Mouse (Mus musculus) heart, adult 2 months (tissue): ENCODE measurements at regions not wholly inside any gene's neighbourhood (a gene's known extent, or its start where the extent isn't known, plus 50 kb on each side); places are given as distances from the start of the nearest gene placed in this dataset.

ENCODE experiments used
- CTCF ChIP-seq: fragments of 200-600 bp; IDR thresholded peaks from 2 replicates; pipeline ENCODE4 v1.8.1; 2022; ENCODE audit warnings: antibody characterized with exemption, mild to moderate bottlenecking, moderate library complexity
- POLR2A ChIP-seq: fragments of 200-500 bp; IDR thresholded peaks from 2 replicates; pipeline ENCODE4 v1.6.1; 2011; ENCODE audit warnings: mild to moderate bottlenecking, low read depth, low read length, control low read depth; ENCODE audit not compliant: insufficient read depth

DNA sequence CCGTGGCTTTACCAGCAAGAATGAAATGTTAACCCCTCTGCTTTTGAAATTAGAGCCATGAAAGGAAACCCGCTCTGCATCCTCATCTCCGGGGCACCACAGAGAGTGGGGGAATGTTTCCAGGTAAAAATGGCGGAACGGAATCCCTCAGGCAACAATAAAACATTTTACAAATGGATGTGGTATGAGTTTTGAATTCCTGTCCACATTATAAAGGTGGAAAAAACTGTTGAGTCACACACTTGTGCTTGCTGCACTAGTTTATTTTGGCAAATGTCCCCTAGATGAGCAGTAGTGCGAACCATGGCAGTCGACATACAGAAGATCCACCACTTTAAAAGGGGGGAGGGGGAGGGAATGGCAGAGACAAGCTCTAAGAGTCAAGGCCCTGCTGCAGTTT, 289.4 kb upstream of the Nt5e start:
- TF ChIP-seq POLR2A (no peak), CTCF (no peak)
